Mouse (Mus musculus) B cell, adult 2 months (primary cell): ENCODE data around the gene Klk1b1.
"Not testable (repeated sequence)": the region's sequence is repeated elsewhere in the genome, so short reads cannot be mapped to it uniquely, and the experiment has no call there.

Experiments used
- DNase-seq, 2 experiments: peaks; one replicate each; pipeline ENCODE4 v3.0.0; 2022

The Klk1b1 gene

GRCm38 (mm10) chr7:44011868-44012267, 45.3 kb downstream of the Klk1b1 start, which contains the start of gene Klk1b26:
Klk1b26 (plus strand) TSS chr7:44012168.
- DNase-seq = not testable (repeated sequence)

GRCm38 (mm10) chr7:44014666-44015065, 48.1 kb downstream of the Klk1b1 start:
- DNase-seq = not testable (repeated sequence)

GRCm38 (mm10) chr7:44015071-44015470, 48.5 kb downstream of the Klk1b1 start:
- DNase-seq = no peak
